Mouse (Mus musculus): Measurements from ENCODE around the gene Pfdn2. TPM values are rescaled to one million over a fixed set of nuclear protein-coding genes. Genes with fewer than 3 reads are reported as not detected.

The Pfdn2 gene
- polyA plus RNA-seq, 1 experiment from 2014 or later = 104 TPM

DNA sequence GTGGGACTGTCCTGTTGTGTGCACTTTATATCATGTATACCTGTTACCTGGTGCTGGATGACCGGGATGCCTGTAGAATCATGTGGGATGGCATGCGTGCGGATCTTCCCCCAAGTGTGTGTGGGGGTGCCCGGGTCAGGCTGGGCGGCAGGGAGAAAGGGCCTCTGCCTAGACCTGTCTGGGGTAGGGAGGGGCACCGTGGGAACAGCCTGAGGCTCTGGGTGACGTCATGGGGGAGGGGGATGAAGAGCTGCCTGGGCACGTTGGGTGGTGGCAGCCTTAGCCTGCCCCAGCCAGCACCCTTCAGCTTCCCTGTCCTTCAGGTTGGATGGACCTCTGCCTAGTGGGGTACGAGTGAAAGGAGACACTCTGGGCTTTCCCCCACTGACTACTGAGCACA is 38.9 kb downstream of the Pfdn2 start:
- no peak overlapping the region for H3K9ac ChIP-seq
- H3K4me1 ChIP-seq (replicated peaks) = peaks cover 10% of the 10 kb centered on the region; the same call in 1 of the 2 replicates
- H3K9me3 ChIP-seq = no peaks in the 10 kb centered on the region
- WGBS = 65% methylated on average over 9 of the region's 9 CpGs
- no peak overlapping the region for H3K4me3 ChIP-seq (replicated peaks)
- H3K27ac ChIP-seq = no peak overlapping the region
- ATAC-seq = no peak
- 0 out of 2 replicates have a peak, but pooled peaks cover 3% of the 10 kb centered on the region for H3K27me3 ChIP-seq (replicated peaks)
- H3K4me2 ChIP-seq (replicated peaks) = no peak overlapping the region
- H3K36me3 ChIP-seq = no peaks in the 10 kb centered on the region

DNA sequence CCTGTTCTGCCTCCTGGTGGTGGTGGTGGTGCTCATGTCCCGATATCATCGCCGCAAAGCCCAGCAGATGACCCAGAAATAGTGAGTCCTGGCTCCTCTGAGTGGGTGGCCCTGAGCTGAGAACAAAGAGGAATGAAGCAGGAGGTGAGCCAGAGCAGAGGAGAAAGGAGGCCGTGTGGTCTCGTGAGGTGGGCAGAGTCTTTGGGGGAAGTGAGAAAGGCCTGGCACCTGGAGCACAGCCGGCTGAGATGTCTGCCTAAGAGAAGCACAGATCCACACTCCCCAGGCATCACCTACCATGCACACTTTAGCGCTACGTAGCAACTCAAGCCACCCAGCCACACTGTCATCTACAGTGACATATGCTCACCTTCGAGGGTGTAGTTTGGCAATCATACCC is 39.7 kb downstream of the Pfdn2 start:
- Histone ChIP-seq H3K27ac (no peak overlapping the region), H3K9me3 (no peaks in the 10 kb centered on the region), H3K27me3 (replicated peaks) (0 out of 2 replicates have a peak, but pooled peaks cover 1% of the 10 kb centered on the region), H3K36me3 (no peaks in the 10 kb centered on the region), H3K4me3 (replicated peaks) (no peak overlapping the region), H3K4me1 (replicated peaks) (peaks cover 3% of the 10 kb centered on the region; the same call in 1 of the 2 replicates), H3K4me2 (replicated peaks) (no peak overlapping the region), H3K9ac (no peak overlapping the region)
- 52% methylated on average over 9 of the region's 9 CpGs for WGBS
- no peak for ATAC-seq

DNA sequence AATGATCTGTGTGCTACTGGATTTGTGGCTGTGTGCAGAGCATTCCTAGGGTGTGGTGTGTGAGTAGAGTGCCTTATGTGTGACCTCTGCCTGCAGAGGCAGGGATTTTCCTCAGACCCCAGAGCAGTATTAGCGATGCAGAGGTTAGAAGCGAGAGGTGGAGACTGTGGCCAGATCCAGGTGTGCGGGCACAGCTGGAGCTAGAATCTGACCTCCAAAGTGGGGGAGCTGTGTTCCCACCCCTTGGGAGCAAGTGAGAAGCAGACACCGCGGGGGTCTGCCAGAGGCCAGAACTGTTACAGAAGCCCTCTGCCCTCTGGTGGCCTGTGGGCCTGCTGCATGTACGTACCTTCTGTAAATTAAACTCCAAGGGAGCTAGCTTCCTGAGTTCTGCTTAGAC is 41.6 kb downstream of the Pfdn2 start:
- no peak overlapping the region for H3K9ac ChIP-seq
- no peak overlapping the region for H3K27ac ChIP-seq
- no peaks in the 10 kb centered on the region for H3K36me3 ChIP-seq
- no peak overlapping the region for H3K4me3 ChIP-seq (replicated peaks)
- H3K4me2 ChIP-seq (replicated peaks) = no peak overlapping the region
- WGBS = 26% methylated on average over 6 of the region's 6 CpGs
- H3K27me3 ChIP-seq (replicated peaks) = no peaks in the 10 kb centered on the region
- H3K4me1 ChIP-seq (replicated peaks) = no peaks in the 10 kb centered on the region
- ATAC-seq = no peak
- H3K9me3 ChIP-seq = no peaks in the 10 kb centered on the region

DNA sequence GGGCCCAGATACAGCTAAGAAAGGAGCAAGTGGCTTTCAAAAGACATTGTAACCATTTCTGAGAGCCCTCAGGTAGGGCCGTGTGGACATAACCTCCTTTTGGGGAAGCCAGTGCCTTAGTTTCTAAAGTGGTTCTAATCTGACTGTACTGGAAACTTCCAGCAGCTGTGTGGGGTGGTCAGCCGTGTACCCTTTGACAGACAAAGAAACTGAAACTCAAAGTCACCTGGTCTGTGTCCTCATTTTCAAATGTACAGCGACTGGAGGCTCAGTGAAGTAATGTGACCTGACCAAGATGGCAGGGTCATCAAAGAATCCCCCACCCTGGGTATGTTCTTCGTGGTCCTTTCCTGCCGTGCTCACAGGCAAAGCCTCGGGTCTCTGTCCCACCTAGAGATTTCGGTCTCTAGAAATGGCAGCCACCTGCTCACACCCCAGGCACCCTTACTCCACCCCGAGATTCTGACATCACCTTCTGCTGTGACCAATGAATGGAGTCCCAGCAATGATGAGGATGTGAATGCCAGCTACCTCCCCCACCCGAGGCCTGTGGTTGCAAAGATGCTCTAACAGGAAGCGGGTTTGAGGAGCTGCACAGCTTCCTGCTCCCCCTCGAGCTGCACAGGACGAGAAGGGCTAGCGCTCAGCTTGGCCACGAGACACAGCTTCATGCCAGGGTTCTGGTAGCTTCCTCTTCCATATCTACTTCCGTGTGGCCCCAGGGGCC is 43.1 kb downstream of the Pfdn2 start, which contains the start of gene Arhgap30:
Gene Arhgap30 (plus strand): TSS at position 579 of the 727 bp plus-strand sequence.
- H3K9ac ChIP-seq = no peak within 1 kb of the TSS
- no peak within 1 kb of the TSS for H3K4me3 ChIP-seq (replicated peaks)
- no peak within 1 kb of the TSS for H3K4me2 ChIP-seq (replicated peaks)
- H3K4me1 ChIP-seq (replicated peaks) = no peaks in the 10 kb centered on the region
- H3K27ac ChIP-seq = 0 out of 2 replicates have a peak within 1 kb of the TSS, but pooled peaks have one; percentile 27
- 0 out of 2 replicates have a peak, but pooled peaks have one; percentile 6 for ATAC-seq
- no peaks in the 10 kb centered on the region for H3K36me3 ChIP-seq
- H3K9me3 ChIP-seq = no peaks in the 10 kb centered on the region
- WGBS = 81% methylated on average over 15 of the region's 15 CpGs
- H3K27me3 ChIP-seq (replicated peaks) = no peaks in the 10 kb centered on the region

DNA sequence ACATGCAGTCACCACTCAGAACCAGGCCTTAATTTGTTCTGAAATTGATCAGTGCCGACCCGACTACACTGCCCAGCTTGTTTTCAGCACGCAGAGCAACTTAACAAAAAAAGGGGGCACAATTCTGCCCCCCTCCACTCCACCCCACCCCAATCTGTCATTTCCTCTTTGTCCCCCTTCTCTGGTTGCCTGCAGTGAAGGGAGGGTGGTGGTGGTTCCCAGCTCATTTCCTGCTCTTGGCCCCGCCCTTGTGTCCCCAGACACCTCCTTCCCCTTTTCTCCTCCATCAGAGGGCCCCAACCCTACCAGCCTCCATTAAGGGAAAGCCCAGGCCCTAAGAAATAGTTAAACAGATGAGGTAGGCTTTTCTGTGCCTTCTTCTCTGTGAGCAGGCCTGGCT is 44.6 kb downstream of the Pfdn2 start:
- 68% methylated on average over 4 of the region's 4 CpGs for whole genome bisulfite sequencing
- peak; percentile 55; the same call in 1 of the 2 replicates for ATAC-seq
- H3K27ac ChIP-seq = 0 out of 2 replicates have a peak overlapping the region, but pooled peaks have one; percentile 27
- no peaks in the 10 kb centered on the region for H3K27me3 ChIP-seq (replicated peaks)
- H3K4me3 ChIP-seq (replicated peaks) = no peak overlapping the region
- no peak overlapping the region for H3K9ac ChIP-seq
- H3K9me3 ChIP-seq = no peaks in the 10 kb centered on the region
- H3K4me1 ChIP-seq (replicated peaks) = no peaks in the 10 kb centered on the region
- H3K4me2 ChIP-seq (replicated peaks) = no peak overlapping the region
- H3K36me3 ChIP-seq = no peaks in the 10 kb centered on the region

DNA sequence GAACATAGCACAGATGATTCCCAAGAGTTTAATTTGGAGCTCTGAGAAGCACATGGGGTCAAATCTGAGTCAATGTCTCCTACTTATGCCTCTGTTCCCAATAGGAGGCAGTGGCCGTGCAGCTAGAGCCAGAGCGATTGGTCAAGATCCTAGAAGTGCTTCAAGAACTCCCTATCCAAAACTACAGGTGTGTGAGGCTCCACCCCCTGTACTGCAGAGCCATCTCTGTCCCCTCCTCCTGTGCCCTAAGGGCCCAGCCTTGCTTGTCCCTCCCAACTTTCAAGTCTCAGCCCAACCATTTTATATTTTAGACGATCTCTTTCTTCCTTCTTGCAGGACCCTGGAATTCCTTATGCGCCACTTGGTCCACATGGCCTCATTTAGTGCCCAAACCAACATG is 56.4 kb downstream of the Pfdn2 start:
- ATAC-seq = no peak

DNA sequence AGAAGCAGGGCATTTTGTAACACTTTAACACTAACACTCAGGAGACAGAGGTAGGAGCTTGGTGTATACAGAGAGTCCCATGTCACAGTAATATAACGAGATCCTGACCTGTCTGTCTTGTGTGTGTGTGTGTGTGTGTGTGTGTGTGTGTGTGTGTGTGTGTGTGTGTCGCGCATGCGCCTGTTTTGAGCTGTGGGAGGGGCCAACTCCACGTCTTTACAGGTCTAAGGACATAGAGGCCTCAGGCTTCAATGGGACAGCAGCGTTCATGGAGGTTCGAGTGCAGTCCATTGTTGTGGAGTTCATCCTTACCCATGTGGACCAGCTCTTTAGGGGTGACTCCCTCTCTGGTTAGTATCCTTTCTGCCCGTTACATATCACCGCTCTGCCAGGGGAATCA is 57.5 kb downstream of the Pfdn2 start:
- H3K27ac ChIP-seq = no peak overlapping the region
- ATAC-seq = no peak
- 83% methylated on average over 9 of the region's 9 CpGs for WGBS

More for the DNA sequence above, 56.4 kb downstream of the Pfdn2 start:
- 82% methylated on average over 4 of the region's 4 CpGs for WGBS
- Histone ChIP-seq H3K4me1 (replicated peaks) (no peaks in the 10 kb centered on the region), H3K36me3 (no peaks in the 10 kb centered on the region), H3K27me3 (replicated peaks) (no peaks in the 10 kb centered on the region), H3K9me3 (no peaks in the 10 kb centered on the region), H3K4me2 (replicated peaks) (no peak overlapping the region), H3K9ac (no peak overlapping the region), H3K4me3 (replicated peaks) (no peak overlapping the region), H3K27ac (no peak overlapping the region)

DNA sequence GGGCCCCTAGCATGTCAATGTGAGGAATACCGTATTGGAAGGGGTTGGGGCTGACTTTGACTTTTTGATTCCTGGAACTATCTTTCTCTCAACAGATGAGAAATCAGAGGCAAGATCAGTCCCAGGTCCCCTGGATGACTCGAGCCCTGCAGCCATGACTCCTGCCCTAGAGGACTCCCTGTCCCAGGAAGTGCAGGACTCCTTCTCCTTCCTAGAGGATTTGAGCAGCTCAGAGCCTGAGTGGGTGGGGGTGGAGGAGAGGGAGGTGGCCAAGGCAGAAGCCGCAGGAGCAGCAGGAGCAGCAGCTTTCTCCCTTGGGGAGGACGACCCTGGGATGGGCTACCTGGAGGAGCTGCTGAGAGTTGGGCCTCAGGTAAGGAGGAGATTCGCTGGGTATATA is 61.8 kb downstream of the Pfdn2 start:
- no peak overlapping the region for H3K4me3 ChIP-seq (replicated peaks)
- no peak overlapping the region for H3K27ac ChIP-seq
- no peaks in the 10 kb centered on the region for H3K9me3 ChIP-seq
- H3K4me2 ChIP-seq (replicated peaks) = no peak overlapping the region
- H3K27me3 ChIP-seq (replicated peaks) = 0 out of 2 replicates have a peak, but pooled peaks cover 4% of the 10 kb centered on the region
- no peak for ATAC-seq
- H3K4me1 ChIP-seq (replicated peaks) = no peaks in the 10 kb centered on the region
- 81% methylated on average over 4 of the region's 5 CpGs for WGBS
- H3K36me3 ChIP-seq = no peaks in the 10 kb centered on the region
- H3K9ac ChIP-seq = no peak overlapping the region

More for the DNA sequence above, 57.5 kb downstream of the Pfdn2 start:
- no peaks in the 10 kb centered on the region for H3K36me3 ChIP-seq
- H3K27me3 ChIP-seq (replicated peaks) = no peaks in the 10 kb centered on the region
- no peak overlapping the region for H3K9ac ChIP-seq
- no peaks in the 10 kb centered on the region for H3K9me3 ChIP-seq
- H3K4me2 ChIP-seq (replicated peaks) = no peak overlapping the region
- no peaks in the 10 kb centered on the region for H3K4me1 ChIP-seq (replicated peaks)
- H3K4me3 ChIP-seq (replicated peaks) = no peak overlapping the region

Other genes with a start within 250 kb of the Pfdn2 start
- gene Cfap126, start 231.8 kb upstream of the Pfdn2 start, polyA plus RNA-seq (2015; fragmentation: Nextera tagmentation; extraction: Ambion mirVana) = 1.7 and 1.8 TPM in 2 replicates
- gene Sdhc, start 195.1 kb upstream of the Pfdn2 start, polyA plus RNA-seq (2015; fragmentation: Nextera tagmentation; extraction: Ambion mirVana) = 360 and 387 TPM in 2 replicates
- gene Mpz, start 195.0 kb upstream of the Pfdn2 start, polyA plus RNA-seq (2015; fragmentation: Nextera tagmentation; extraction: Ambion mirVana) = 1.1 and 1.3 TPM in 2 replicates
- 16.4 and 18.5 TPM in 2 replicates for gene Pcp4l1, start 149.4 kb upstream of the Pfdn2 start, polyA plus RNA-seq (2015; fragmentation: Nextera tagmentation; extraction: Ambion mirVana)
- 9.2 and 10.5 TPM in 2 replicates for gene Nr1i3, start 131.7 kb upstream of the Pfdn2 start, polyA plus RNA-seq (2015; fragmentation: Nextera tagmentation; extraction: Ambion mirVana)
- 31.4 and 32.0 TPM in 2 replicates for gene Tomm40l, start 123.2 kb upstream of the Pfdn2 start, polyA plus RNA-seq (2015; fragmentation: Nextera tagmentation; extraction: Ambion mirVana)
- gene Apoa2, start 120.6 kb upstream of the Pfdn2 start, polyA plus RNA-seq (2015; fragmentation: Nextera tagmentation; extraction: Ambion mirVana) = 84.7 and 123 TPM in 2 replicates
- gene Fcer1g, start 111.3 kb upstream of the Pfdn2 start, polyA plus RNA-seq (2015; fragmentation: Nextera tagmentation; extraction: Ambion mirVana) = 51.5 and 54.5 TPM in 2 replicates
- 6.3 and 6.8 TPM in 2 replicates for gene Adamts4, start 95.2 kb upstream of the Pfdn2 start, polyA plus RNA-seq (2015; fragmentation: Nextera tagmentation; extraction: Ambion mirVana)
- 304 and 326 TPM in 2 replicates for gene Ndufs2, start 94.3 kb upstream of the Pfdn2 start, polyA plus RNA-seq (2015; fragmentation: Nextera tagmentation; extraction: Ambion mirVana)
- 54.2 and 54.5 TPM in 2 replicates for gene B4galt3, start 75.3 kb upstream of the Pfdn2 start, polyA plus RNA-seq (2015; fragmentation: Nextera tagmentation; extraction: Ambion mirVana)
- gene Ppox, start 64.5 kb upstream of the Pfdn2 start, polyA plus RNA-seq (2015; fragmentation: Nextera tagmentation; extraction: Ambion mirVana) = 38.7 and 40.9 TPM in 2 replicates
- 56.0 and 57.2 TPM in 2 replicates for gene Usp21, start 57.7 kb upstream of the Pfdn2 start, polyA plus RNA-seq (2015; fragmentation: Nextera tagmentation; extraction: Ambion mirVana)
- 103 and 108 TPM in 2 replicates for gene Ufc1, start 50.6 kb upstream of the Pfdn2 start, polyA plus RNA-seq (2015; fragmentation: Nextera tagmentation; extraction: Ambion mirVana)
- gene Dedd, start 16.5 kb upstream of the Pfdn2 start, polyA plus RNA-seq (2015; fragmentation: Nextera tagmentation; extraction: Ambion mirVana) = 40.6 and 44.5 TPM in 2 replicates
- gene Nit1, start within 50 bp of the Pfdn2 start, polyA plus RNA-seq (2015; fragmentation: Nextera tagmentation; extraction: Ambion mirVana) = 43.3 and 47.6 TPM in 2 replicates
- 0.94 and 1.0 TPM in 2 replicates for gene Klhdc9, start 15.1 kb downstream of the Pfdn2 start, polyA plus RNA-seq (2015; fragmentation: Nextera tagmentation; extraction: Ambion mirVana)
- gene Nectin4, start 24.4 kb downstream of the Pfdn2 start, polyA plus RNA-seq (2015; fragmentation: Nextera tagmentation; extraction: Ambion mirVana) = 3.7 and 3.8 TPM in 2 replicates
- gene Arhgap30, start 43.3 kb downstream of the Pfdn2 start, polyA plus RNA-seq (2015; fragmentation: Nextera tagmentation; extraction: Ambion mirVana) = 2.2 and 2.4 TPM in 2 replicates
- gene Usf1, start 65.6 kb downstream of the Pfdn2 start, polyA plus RNA-seq (2015; fragmentation: Nextera tagmentation; extraction: Ambion mirVana) = 62.1 and 62.5 TPM in 2 replicates
- gene Tstd1, start 73.2 kb downstream of the Pfdn2 start, polyA plus RNA-seq (2015; fragmentation: Nextera tagmentation; extraction: Ambion mirVana) = 3.3 and 3.8 TPM in 2 replicates
- gene F11r, start 91.9 kb downstream of the Pfdn2 start, polyA plus RNA-seq (2015; fragmentation: Nextera tagmentation; extraction: Ambion mirVana) = 88.1 and 100 TPM in 2 replicates
- 12.0 and 12.2 TPM in 2 replicates for gene Alyref2, start 157.8 kb downstream of the Pfdn2 start, polyA plus RNA-seq (2015; fragmentation: Nextera tagmentation; extraction: Ambion mirVana)
- gene Itln1, start 189.6 kb downstream of the Pfdn2 start, polyA plus RNA-seq (2015; fragmentation: Nextera tagmentation; extraction: Ambion mirVana) = 0.15 TPM in 1 of 2 replicates, not detected in the other
- 0.48 and 0.88 TPM in 2 replicates for gene Cd244a, start 213.5 kb downstream of the Pfdn2 start, polyA plus RNA-seq (2015; fragmentation: Nextera tagmentation; extraction: Ambion mirVana)